Mouse (Mus musculus) liver, embryonic 15.5 days (tissue): Measurements from ENCODE around the gene Scel. TPM values are rescaled to one million over a fixed set of nuclear protein-coding genes. Genes with fewer than 3 reads are reported as not detected.

Source experiments
- ATAC-seq: fragments of 200-750 bp; cut with Nextera tagmentation; 2 replicates; pipeline ENCODE4 v1.8.0; 2017; ENCODE audit warnings: moderate number of reproducible peaks, mild to moderate bottlenecking, moderate library complexity; ENCODE audit not compliant: insufficient read depth
- H3K27ac ChIP-seq: fragments of 300-500 bp; sonication (generic); replicated peaks from 2 replicates; pipeline ENCODE4 v1.5.1; 2015; ENCODE audit warnings: mild to moderate bottlenecking, inconsistent platforms
- H3K27me3 ChIP-seq: fragments of 300-500 bp; sonication (generic); 2 replicates; pipeline ENCODE4 v1.6.1; 2015; ENCODE audit warnings: mild to moderate bottlenecking, inconsistent platforms
- H3K36me3 ChIP-seq: fragments of 300-500 bp; sonication (generic); replicated peaks from 2 replicates; pipeline ENCODE4 v1.6.1; 2015; ENCODE audit warnings: moderate library complexity, mild to moderate bottlenecking, inconsistent platforms
- H3K4me1 ChIP-seq: fragments of 300-500 bp; sonication (generic); replicated peaks from 2 replicates; pipeline ENCODE4 v1.6.1; 2015; ENCODE audit warnings: inconsistent platforms
- H3K4me2 ChIP-seq: fragments of 300-500 bp; sonication (generic); 2 replicates; pipeline ENCODE4 v1.6.1; 2015; ENCODE audit warnings: moderate library complexity, mild to moderate bottlenecking, inconsistent platforms
- H3K4me3 ChIP-seq: fragments of 300-500 bp; sonication (generic); replicated peaks from 2 replicates; pipeline ENCODE4 v1.5.1; 2015; ENCODE audit warnings: mild to moderate bottlenecking, inconsistent platforms
- H3K9ac ChIP-seq: fragments of 300-500 bp; sonication (generic); 2 replicates; pipeline ENCODE4 v1.6.1; 2015; ENCODE audit warnings: moderate library complexity, mild to moderate bottlenecking, inconsistent platforms
- H3K9me3 ChIP-seq: fragments of 300-500 bp; sonication (generic); replicated peaks from 2 replicates; pipeline ENCODE4 v1.6.1; 2016; ENCODE audit warnings: inconsistent platforms
- WGBS: fragments of 180-500 bp; shearing (Covaris S2); methylation state at CpG from one replicate; pipeline ENCODE4 v1.1.7; 2015; ENCODE audit warnings: mixed read lengths; ENCODE audit not compliant: insufficient replicate concordance; 5-methylcytosine and 5-hydroxymethylcytosine counted together
- polyA plus RNA-seq: library from polyadenylated mRNA; unstranded; fragments of >200 nt; fragmentation: Nextera tagmentation; extraction: Ambion mirVana; gene quantifications from 2 replicates; pipeline ENCODE4 v1.2.1, GENCODE M21; 2015

The Scel gene
- polyA plus RNA-seq, 1 experiment from 2014 or later: 0.14 TPM

DNA sequence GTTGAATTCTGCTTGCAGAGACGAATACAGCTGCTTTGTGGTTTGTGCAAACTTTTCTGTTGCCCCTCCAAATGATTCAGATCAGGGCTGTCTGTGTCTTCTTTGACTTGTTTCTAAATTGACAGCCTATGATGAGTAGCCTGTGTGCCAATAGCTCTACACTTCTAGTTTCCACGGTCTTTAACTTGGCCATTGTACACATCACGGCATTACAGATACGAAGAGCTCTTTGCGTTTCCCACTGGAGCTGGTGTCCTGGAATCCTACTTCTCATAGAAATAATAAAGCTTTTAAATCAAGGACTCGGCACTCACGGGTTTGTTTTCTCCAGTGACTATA, 300 bp downstream of the Scel start:
- 54% methylated on average over 7 of the region's 7 CpGs for WGBS
- Histone ChIP-seq H3K4me2 (no peak overlapping the region), H3K4me1 (no peaks in the 10 kb centered on the region), H3K27ac (no peak overlapping the region), H3K4me3 (no peak overlapping the region), H3K27me3 (peaks cover 3% of the 10 kb centered on the region; the same call in 1 of the 2 replicates), H3K9me3 (no peaks in the 10 kb centered on the region), H3K9ac (no peak overlapping the region), H3K36me3 (no peaks in the 10 kb centered on the region)
- ATAC-seq: no peak

GRCm38 (mm10) chr14:103515419-103515818, 2.3 kb downstream of the Scel start:
- no peak overlapping the region for H3K4me3 ChIP-seq
- H3K27ac ChIP-seq: no peak overlapping the region
- no peak overlapping the region for H3K4me2 ChIP-seq
- H3K27me3 ChIP-seq: peaks cover 3% of the 10 kb centered on the region; the same call in 1 of the 2 replicates
- 73% methylated on average over 8 of the region's 8 CpGs for WGBS
- no peaks in the 10 kb centered on the region for H3K9me3 ChIP-seq
- no peak overlapping the region for H3K9ac ChIP-seq
- ATAC-seq: no peak
- H3K4me1 ChIP-seq: no peaks in the 10 kb centered on the region
- no peaks in the 10 kb centered on the region for H3K36me3 ChIP-seq

DNA sequence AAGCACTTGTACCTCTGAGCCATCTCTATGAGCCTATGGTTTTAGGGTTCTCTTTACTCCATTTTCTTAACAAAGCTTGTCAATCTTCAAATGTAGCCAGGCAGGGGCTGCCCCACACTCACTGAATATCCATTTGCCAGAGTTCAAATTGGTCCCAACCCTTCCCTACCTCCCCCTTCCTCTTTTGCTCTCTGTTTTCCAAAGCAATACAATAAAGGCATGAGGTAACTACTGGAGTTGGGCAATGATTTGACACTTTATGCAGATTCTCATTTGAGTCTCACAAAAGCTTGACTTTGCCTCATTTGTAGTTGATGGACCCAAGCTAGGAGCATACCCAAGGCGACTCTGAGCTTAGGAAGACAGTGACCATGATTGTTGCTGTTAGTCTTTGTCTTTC, 13.1 kb downstream of the Scel start:
- Histone ChIP-seq H3K4me3 (no peak overlapping the region), H3K9me3 (no peaks in the 10 kb centered on the region), H3K36me3 (no peaks in the 10 kb centered on the region), H3K4me2 (no peak overlapping the region), H3K27me3 (no peaks in the 10 kb centered on the region), H3K27ac (no peak overlapping the region), H3K4me1 (no peaks in the 10 kb centered on the region), H3K9ac (no peak overlapping the region)
- WGBS: 52% methylated on average over 1 of the region's 1 CpGs
- ATAC-seq: no peak

GRCm38 (mm10) chr14:103529733-103530367, 16.7 kb downstream of the Scel start:
- no peak overlapping the region for H3K27ac ChIP-seq
- H3K9ac ChIP-seq: no peak overlapping the region
- H3K9me3 ChIP-seq: no peaks in the 10 kb centered on the region
- no peak overlapping the region for H3K4me3 ChIP-seq
- WGBS: 74% methylated on average over 13 of the region's 13 CpGs
- no peak for ATAC-seq
- H3K36me3 ChIP-seq: no peaks in the 10 kb centered on the region
- no peak overlapping the region for H3K4me2 ChIP-seq
- H3K4me1 ChIP-seq: no peaks in the 10 kb centered on the region
- no peaks in the 10 kb centered on the region for H3K27me3 ChIP-seq

DNA sequence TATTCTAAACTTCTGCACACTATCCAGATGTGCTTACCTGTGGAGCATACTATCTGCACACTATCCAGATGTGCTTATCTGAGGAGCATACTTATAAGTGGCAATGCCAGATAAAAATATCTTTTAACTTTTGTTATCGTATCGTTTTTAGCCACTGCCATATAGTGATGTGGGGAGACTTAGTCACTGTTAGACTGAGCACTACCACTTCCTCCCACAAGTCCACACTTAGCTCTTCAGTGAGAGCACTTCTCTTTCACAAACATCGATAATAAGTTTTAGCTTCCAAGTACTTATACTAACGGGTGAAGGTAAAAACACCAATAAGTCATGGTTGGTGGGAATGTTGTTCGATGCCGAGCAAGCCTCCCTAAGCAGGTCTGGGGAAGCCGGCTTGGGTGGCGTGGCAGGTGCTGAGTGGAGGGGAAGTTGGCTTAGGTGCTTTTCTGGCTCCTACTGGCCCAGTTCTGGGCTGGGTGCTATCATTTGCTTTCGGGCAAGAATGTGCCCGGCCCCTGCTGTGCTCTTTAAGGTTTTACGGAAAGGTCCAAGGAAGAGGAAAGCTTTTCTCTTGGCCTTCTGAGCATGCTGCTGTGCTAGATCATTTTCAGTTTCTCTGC, 18.7 kb downstream of the Scel start:
- H3K27ac ChIP-seq: no peak overlapping the region
- H3K9me3 ChIP-seq: no peaks in the 10 kb centered on the region
- H3K4me1 ChIP-seq: no peaks in the 10 kb centered on the region
- no peak for ATAC-seq
- no peak overlapping the region for H3K4me3 ChIP-seq
- 69% methylated on average over 11 of the region's 11 CpGs for WGBS
- no peaks in the 10 kb centered on the region for H3K27me3 ChIP-seq
- no peak overlapping the region for H3K9ac ChIP-seq
- H3K36me3 ChIP-seq: no peaks in the 10 kb centered on the region
- no peak overlapping the region for H3K4me2 ChIP-seq

GRCm38 (mm10) chr14:103535511-103536024, 22.4 kb downstream of the Scel start:
- no peak for ATAC-seq
- Histone ChIP-seq H3K9me3 (no peaks in the 10 kb centered on the region), H3K4me2 (no peak overlapping the region), H3K4me3 (no peak overlapping the region), H3K9ac (no peak overlapping the region), H3K27ac (no peak overlapping the region), H3K4me1 (no peaks in the 10 kb centered on the region), H3K36me3 (no peaks in the 10 kb centered on the region), H3K27me3 (no peaks in the 10 kb centered on the region)
- 55% methylated on average over 8 of the region's 8 CpGs for WGBS

GRCm38 (mm10) chr14:103536334-103536733, 23.2 kb downstream of the Scel start:
- no peak overlapping the region for H3K9ac ChIP-seq
- WGBS: 34% methylated on average over 10 of the region's 10 CpGs
- no peaks in the 10 kb centered on the region for H3K9me3 ChIP-seq
- no peak overlapping the region for H3K4me3 ChIP-seq
- H3K27ac ChIP-seq: no peak overlapping the region
- ATAC-seq: no peak
- no peak overlapping the region for H3K4me2 ChIP-seq
- no peaks in the 10 kb centered on the region for H3K27me3 ChIP-seq
- H3K4me1 ChIP-seq: no peaks in the 10 kb centered on the region
- no peaks in the 10 kb centered on the region for H3K36me3 ChIP-seq

DNA sequence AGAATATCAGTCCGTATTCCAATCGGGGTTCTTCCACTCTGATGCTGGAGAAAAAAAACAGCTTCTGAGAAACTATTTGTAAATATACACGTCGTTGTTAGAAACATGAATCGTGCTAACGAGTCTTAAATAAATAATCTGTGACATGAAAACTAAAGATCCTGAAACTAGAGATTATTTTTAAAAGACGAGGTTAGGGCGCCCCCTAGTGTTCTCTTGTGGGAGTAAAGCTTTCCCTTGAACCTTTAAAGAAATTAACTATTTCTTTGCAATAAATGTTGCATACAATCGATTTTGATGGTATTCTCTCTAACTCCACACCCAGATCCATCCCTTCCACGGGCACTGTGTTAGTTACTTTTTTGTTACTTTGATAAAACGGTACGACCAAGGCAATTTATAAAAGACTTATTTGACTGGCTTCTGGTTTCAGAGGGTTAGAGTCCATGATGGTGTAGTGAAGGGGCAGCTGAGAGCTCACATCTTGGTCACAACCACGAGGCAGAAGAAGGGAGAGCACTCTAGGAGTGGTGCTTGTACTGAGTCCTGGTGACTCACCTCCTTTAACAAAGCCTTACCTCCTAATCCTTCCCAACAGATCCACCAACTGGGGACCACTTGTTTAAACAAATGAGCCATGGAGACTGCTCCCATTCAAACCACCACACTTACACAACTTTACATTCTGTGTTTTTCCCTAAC, 24.4 kb downstream of the Scel start:
- WGBS: 15% methylated on average over 13 of the region's 13 CpGs
- Histone ChIP-seq H3K27me3 (no peaks in the 10 kb centered on the region), H3K4me3 (no peak overlapping the region), H3K9me3 (no peaks in the 10 kb centered on the region), H3K9ac (no peak overlapping the region), H3K4me2 (no peak overlapping the region), H3K36me3 (no peaks in the 10 kb centered on the region), H3K27ac (no peak overlapping the region), H3K4me1 (no peaks in the 10 kb centered on the region)
- no peak for ATAC-seq

DNA sequence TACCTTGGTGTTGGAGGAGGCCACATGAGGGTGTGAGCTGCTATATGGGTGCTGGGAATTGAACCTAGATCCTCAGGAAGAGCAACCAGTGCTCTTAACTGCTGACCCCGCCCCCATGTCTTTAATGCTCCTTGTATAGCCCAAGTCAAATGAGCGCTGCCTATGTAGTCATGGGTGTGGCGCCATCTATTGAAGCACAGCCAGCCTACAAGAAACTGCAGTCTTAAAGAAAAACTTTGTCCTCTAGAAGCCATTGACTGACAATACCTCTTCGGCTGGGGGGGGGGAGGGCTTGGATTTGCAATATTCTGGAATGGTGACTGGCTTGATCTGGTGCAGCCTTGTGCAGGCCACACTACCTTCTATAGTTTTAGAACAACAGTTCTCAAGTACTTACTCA, 26.7 kb downstream of the Scel start:
- Histone ChIP-seq H3K4me1 (no peaks in the 10 kb centered on the region), H3K4me3 (no peak overlapping the region), H3K4me2 (no peak overlapping the region), H3K27me3 (no peaks in the 10 kb centered on the region), H3K9ac (no peak overlapping the region), H3K9me3 (no peaks in the 10 kb centered on the region), H3K27ac (no peak overlapping the region), H3K36me3 (no peaks in the 10 kb centered on the region)
- ATAC-seq: no peak
- WGBS: 48% methylated on average over 4 of the region's 4 CpGs

- Histone ChIP-seq H3K4me3 (no peak overlapping the region), H3K27ac (no peak overlapping the region), H3K4me2 (no peak overlapping the region), H3K36me3 (no peaks in the 10 kb centered on the region), H3K27me3 (no peaks in the 10 kb centered on the region), H3K9ac (no peak overlapping the region), H3K4me1 (no peaks in the 10 kb centered on the region), H3K9me3 (no peaks in the 10 kb centered on the region)
- ATAC-seq: no peak
- WGBS: 60% methylated on average over 5 of the region's 5 CpGs
Measured at GRCm38 (mm10) chr14:103541679-103542078, 28.5 kb downstream of the Scel start.

GRCm38 (mm10) chr14:103543304-103544079, 30.4 kb downstream of the Scel start:
- Histone ChIP-seq H3K9me3 (no peaks in the 10 kb centered on the region), H3K9ac (no peak overlapping the region), H3K4me1 (no peaks in the 10 kb centered on the region), H3K27me3 (no peaks in the 10 kb centered on the region), H3K4me2 (no peak overlapping the region), H3K36me3 (no peaks in the 10 kb centered on the region), H3K4me3 (no peak overlapping the region), H3K27ac (no peak overlapping the region)
- WGBS: 34% methylated on average over 4 of the region's 4 CpGs
- no peak for ATAC-seq
